Mouse (Mus musculus) lung, embryonic 14.5 days (tissue): ENCODE results near the gene Ppip5k2. TPM values are rescaled to one million over a fixed set of nuclear protein-coding genes. Genes with fewer than 3 reads are reported as not detected.

Source experiments
- ATAC-seq: fragments of 200-750 bp; cut with Nextera tagmentation; 2 replicates; pipeline ENCODE4 v1.8.0; 2017; ENCODE audit warnings: mild to moderate bottlenecking, moderate TSS enrichment, moderate library complexity; ENCODE audit not compliant: insufficient read depth
- DNase-seq: peaks from one replicate; pipeline ENCODE4 v3.0.0-alpha.2; 2015
- H3K27ac ChIP-seq: fragments of 300-500 bp; sonication (generic); 2 replicates; pipeline ENCODE4 v1.5.1; 2014; ENCODE audit warnings: low read depth, mild to moderate bottlenecking, moderate library complexity
- H3K27me3 ChIP-seq: fragments of 300-500 bp; sonication (generic); 2 replicates; pipeline ENCODE4 v1.6.1; 2014; ENCODE audit warnings: low read length, control low read depth; ENCODE audit not compliant: insufficient read depth
- H3K36me3 ChIP-seq: fragments of 300-500 bp; sonication (generic); 2 replicates; pipeline ENCODE4 v1.6.1; 2014; ENCODE audit warnings: control low read depth; ENCODE audit not compliant: insufficient read depth
- H3K4me1 ChIP-seq: fragments of 300-500 bp; sonication (generic); 2 replicates; pipeline ENCODE4 v1.6.1; 2014; ENCODE audit warnings: antibody characterized with exemption, control low read depth; ENCODE audit not compliant: insufficient read depth
- H3K4me2 ChIP-seq: fragments of 300-500 bp; sonication (generic); 2 replicates; pipeline ENCODE4 v1.6.1; 2014; ENCODE audit warnings: mild to moderate bottlenecking
- H3K4me3 ChIP-seq: fragments of 300-500 bp; sonication (generic); 2 replicates; pipeline ENCODE4 v1.5.1; 2014; ENCODE audit warnings: low read depth, low read length
- H3K9ac ChIP-seq: fragments of 300-500 bp; sonication (generic); 2 replicates; pipeline ENCODE4 v1.6.1; 2014
- H3K9me3 ChIP-seq: fragments of 300-500 bp; sonication (generic); 2 replicates; pipeline ENCODE4 v1.6.1; 2016; ENCODE audit warnings: low read depth, low read length, control low read depth
- CTCF ChIP-seq: IDR thresholded peaks from 2 replicates; pipeline ENCODE4 v1.5.1; 2016; ENCODE audit warnings: antibody characterized with exemption, low read depth
- WGBS: fragments of 180-500 bp; shearing (Covaris S2); extraction: QIAGEN DNeasy Blood & Tissue Kit; methylation state at CpG from one replicate; pipeline ENCODE4 v1.1.7; 2014; 5-methylcytosine and 5-hydroxymethylcytosine counted together
- polyA plus RNA-seq: library from polyadenylated mRNA; unstranded; fragments of >200 nt; fragmentation: Nextera tagmentation; extraction: Ambion mirVana; gene quantifications from 2 replicates; pipeline ENCODE4 v1.2.1, GENCODE M21; 2014

Ppip5k2 gene
- polyA plus RNA-seq, 1 experiment from 2014 or later, result 41.4 TPM

DNA sequence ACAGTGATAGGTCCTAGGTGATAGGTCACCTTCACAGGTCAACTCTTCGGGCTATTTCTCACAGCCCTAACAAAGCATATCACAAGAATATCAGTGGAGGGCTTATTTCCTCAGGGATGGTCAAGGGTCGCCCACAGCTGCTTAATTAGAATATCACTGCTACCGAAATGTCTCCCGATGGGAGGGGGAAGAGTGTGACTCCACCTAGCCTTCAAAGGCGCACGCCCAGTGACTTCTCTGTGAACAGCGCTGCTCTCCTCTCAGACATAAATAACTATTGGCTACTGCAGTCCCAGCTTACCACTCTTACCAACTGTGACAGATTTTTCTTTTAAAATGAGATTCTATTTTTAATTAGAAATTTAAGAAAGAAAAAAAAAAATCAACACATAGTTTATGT, 9.6 kb downstream of the Ppip5k2 start:
- no peak for DNase-seq
- H3K27ac ChIP-seq, result no peak overlapping the region
- no peak overlapping the region for H3K4me3 ChIP-seq
- no peak for TF ChIP-seq CTCF
- H3K9ac ChIP-seq, result no peak overlapping the region
- 54% methylated on average over 7 of the region's 7 CpGs for WGBS
- H3K27me3 ChIP-seq, result no peaks in the 10 kb centered on the region
- H3K4me2 ChIP-seq, result no peak overlapping the region
- no peaks in the 10 kb centered on the region for H3K9me3 ChIP-seq
- H3K36me3 ChIP-seq, result peaks cover 2% of the 10 kb centered on the region; the same call in 1 of the 2 replicates
- H3K4me1 ChIP-seq, result no peaks in the 10 kb centered on the region
- ATAC-seq, result no peak

- no peak overlapping the region for H3K4me2 ChIP-seq
- ATAC-seq, result no peak
- H3K9ac ChIP-seq, result no peak overlapping the region
- no peak overlapping the region for H3K4me3 ChIP-seq
- TF ChIP-seq CTCF, result no peak
- H3K36me3 ChIP-seq, result peaks cover 4% of the 10 kb centered on the region; the same call in 1 of the 2 replicates
- no peaks in the 10 kb centered on the region for H3K27me3 ChIP-seq
- DNase-seq, result no peak
- H3K4me1 ChIP-seq, result no peaks in the 10 kb centered on the region
- H3K27ac ChIP-seq, result no peak overlapping the region
- H3K9me3 ChIP-seq, result no peaks in the 10 kb centered on the region
These were observed 10.4 kb downstream of the Ppip5k2 start for GRCm38 (mm10) chr1:97759841-97760240.

DNA sequence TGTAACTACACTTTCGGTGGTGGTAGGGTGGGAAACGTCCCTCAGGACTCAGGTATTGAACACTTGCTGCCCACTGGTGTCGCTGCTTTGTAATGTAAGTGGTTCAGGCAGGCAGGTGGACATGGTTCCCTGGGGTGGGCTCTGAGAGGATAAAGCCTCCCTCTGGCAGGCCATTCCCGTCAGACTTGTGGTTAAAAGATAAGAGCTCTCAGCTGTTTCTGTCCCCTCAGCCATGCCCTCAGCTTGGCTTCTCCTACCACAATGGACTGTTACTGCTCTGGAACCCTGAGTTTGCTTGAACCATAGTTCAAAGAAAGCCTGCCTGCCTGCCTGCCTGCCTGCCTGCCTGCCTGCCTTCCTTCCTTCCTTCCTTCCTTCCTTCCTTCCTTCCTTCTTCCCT, 15.8 kb downstream of the Ppip5k2 start:
- no peak for TF ChIP-seq CTCF
- Histone ChIP-seq H3K27ac (no peak overlapping the region), H3K27me3 (no peaks in the 10 kb centered on the region), H3K9me3 (no peaks in the 10 kb centered on the region), H3K4me3 (no peak overlapping the region), H3K4me1 (no peaks in the 10 kb centered on the region), H3K36me3 (peaks cover 28% of the 10 kb centered on the region), H3K4me2 (no peak overlapping the region), H3K9ac (no peak overlapping the region)
- ATAC-seq (no peak), DNase-seq (no peak)
- WGBS, result 72% methylated on average over 4 of the region's 4 CpGs

DNA sequence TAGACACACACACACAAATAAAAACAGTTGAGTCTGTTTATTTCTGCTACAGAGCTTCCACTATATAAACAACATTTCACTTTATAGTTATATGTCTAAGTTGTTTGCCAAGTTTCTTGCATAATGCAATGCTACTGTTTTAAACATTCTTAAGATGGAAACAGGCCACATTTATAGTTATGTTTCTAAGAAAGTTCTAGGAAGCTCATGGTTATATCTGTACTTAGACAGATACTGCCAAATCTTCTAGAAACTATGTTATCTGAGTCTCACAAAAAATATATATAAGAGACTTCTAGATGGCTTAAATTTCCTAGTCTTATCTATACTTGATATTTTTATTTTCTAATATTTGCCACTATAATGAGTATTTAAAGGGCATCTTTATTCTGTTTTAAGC, 17.0 kb downstream of the Ppip5k2 start:
- Histone ChIP-seq H3K4me1 (no peaks in the 10 kb centered on the region), H3K9me3 (no peaks in the 10 kb centered on the region), H3K4me2 (no peak overlapping the region), H3K4me3 (no peak overlapping the region), H3K36me3 (peaks cover 28% of the 10 kb centered on the region), H3K9ac (no peak overlapping the region), H3K27me3 (no peaks in the 10 kb centered on the region), H3K27ac (no peak overlapping the region)
- no peak for TF ChIP-seq CTCF
- no peak for ATAC-seq
- no peak for DNase-seq

DNA sequence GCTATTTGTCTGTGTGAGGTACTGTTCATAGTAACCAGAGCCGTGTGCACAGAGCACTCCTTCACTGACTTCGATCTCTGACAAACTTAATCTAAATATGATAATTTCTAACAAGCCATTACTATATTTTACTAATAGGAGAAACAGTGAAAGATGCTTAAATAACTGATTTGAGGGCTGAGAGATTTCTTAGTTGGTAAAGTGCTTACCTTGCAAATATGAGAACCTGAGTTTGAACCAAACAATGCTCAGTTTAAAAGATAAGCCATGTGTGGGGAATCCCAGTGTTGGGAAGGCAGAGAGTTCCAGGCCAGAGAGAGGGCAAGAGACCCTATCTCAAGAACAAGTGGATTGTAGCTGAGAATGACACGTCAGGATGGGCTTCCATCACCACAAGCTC, 22.0 kb downstream of the Ppip5k2 start:
- TF ChIP-seq CTCF, result no peak
- H3K27ac ChIP-seq, result no peak overlapping the region
- H3K36me3 ChIP-seq, result peaks cover 42% of the 10 kb centered on the region
- no peak overlapping the region for H3K4me3 ChIP-seq
- no peak overlapping the region for H3K4me2 ChIP-seq
- H3K9me3 ChIP-seq, result no peaks in the 10 kb centered on the region
- no peak for DNase-seq
- no peaks in the 10 kb centered on the region for H3K4me1 ChIP-seq
- no peaks in the 10 kb centered on the region for H3K27me3 ChIP-seq
- no peak for ATAC-seq
- 80% methylated on average over 3 of the region's 3 CpGs for WGBS
- H3K9ac ChIP-seq, result no peak overlapping the region

DNA sequence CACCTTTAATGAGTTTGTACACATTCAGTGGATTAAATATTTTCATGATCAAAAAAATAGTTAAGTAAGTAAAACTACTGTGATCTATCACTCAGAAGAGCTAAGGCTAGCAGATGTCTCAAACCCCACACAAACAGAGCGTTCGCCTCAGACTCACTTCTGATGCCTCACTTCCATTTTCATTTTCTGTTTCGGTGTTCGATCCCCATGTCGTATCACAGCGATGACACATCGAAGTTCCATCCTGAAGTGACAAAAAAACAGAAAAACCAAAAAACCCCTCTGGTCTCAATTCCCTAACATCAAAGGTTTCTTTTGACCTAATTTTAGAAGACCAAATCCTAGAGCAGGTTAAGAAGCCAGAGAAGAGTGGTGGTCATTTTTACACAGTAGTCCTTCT, 23.9 kb downstream of the Ppip5k2 start:
- TF ChIP-seq CTCF, result no peak
- Histone ChIP-seq H3K36me3 (peaks cover 40% of the 10 kb centered on the region), H3K9ac (no peak overlapping the region), H3K27me3 (no peaks in the 10 kb centered on the region), H3K4me1 (no peaks in the 10 kb centered on the region), H3K9me3 (no peaks in the 10 kb centered on the region), H3K4me2 (no peak overlapping the region), H3K4me3 (no peak overlapping the region), H3K27ac (no peak overlapping the region)
- DNase-seq, result no peak
- no peak for ATAC-seq
- 94% methylated on average over 7 of the region's 7 CpGs for WGBS

DNA sequence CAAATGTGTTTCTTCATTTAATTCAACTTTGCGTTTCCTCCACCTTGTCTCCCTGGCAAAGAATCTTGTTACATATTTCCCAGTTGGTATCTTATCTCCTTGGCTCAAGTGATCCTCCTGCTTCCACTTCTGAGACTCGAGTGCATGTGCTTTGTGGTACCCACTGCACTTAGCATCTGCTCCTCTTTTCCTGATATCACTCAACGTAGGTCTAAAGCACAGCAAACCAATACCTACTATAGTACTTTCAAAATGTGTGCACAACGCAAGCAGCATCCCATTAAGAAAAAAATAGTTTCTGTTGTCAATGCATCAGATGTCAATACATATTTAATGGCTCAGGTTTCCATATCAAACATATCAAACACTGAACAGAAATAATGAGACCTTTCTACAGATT, 24.5 kb downstream of the Ppip5k2 start:
- no peak overlapping the region for H3K27ac ChIP-seq
- H3K4me1 ChIP-seq, result no peaks in the 10 kb centered on the region
- H3K36me3 ChIP-seq, result peaks cover 39% of the 10 kb centered on the region
- TF ChIP-seq CTCF, result no peak
- H3K4me3 ChIP-seq, result no peak overlapping the region
- H3K9me3 ChIP-seq, result no peaks in the 10 kb centered on the region
- no peaks in the 10 kb centered on the region for H3K27me3 ChIP-seq
- no peak overlapping the region for H3K9ac ChIP-seq
- H3K4me2 ChIP-seq, result no peak overlapping the region
- DNase-seq (no peak), ATAC-seq (no peak)
- 68% methylated on average over 4 of the region's 4 CpGs for WGBS

- WGBS, result 94% methylated on average over 1 of the region's 1 CpGs
- no peaks in the 10 kb centered on the region for H3K9me3 ChIP-seq
- H3K9ac ChIP-seq, result no peak overlapping the region
- DNase-seq, result no peak
- ATAC-seq, result no peak
- H3K4me1 ChIP-seq, result no peaks in the 10 kb centered on the region
- H3K27me3 ChIP-seq, result no peaks in the 10 kb centered on the region
- no peak overlapping the region for H3K27ac ChIP-seq
- H3K4me3 ChIP-seq, result no peak overlapping the region
- H3K36me3 ChIP-seq, result peaks cover 49% of the 10 kb centered on the region
- TF ChIP-seq CTCF, result no peak
- no peak overlapping the region for H3K4me2 ChIP-seq
These were observed 27.1 kb downstream of the Ppip5k2 start for GRCm38 (mm10) chr1:97743063-97743462.
